Mouse (Mus musculus): ENCODE measurements around the gene 1700086D15Rik.

1700086D15Rik gene

DNA sequence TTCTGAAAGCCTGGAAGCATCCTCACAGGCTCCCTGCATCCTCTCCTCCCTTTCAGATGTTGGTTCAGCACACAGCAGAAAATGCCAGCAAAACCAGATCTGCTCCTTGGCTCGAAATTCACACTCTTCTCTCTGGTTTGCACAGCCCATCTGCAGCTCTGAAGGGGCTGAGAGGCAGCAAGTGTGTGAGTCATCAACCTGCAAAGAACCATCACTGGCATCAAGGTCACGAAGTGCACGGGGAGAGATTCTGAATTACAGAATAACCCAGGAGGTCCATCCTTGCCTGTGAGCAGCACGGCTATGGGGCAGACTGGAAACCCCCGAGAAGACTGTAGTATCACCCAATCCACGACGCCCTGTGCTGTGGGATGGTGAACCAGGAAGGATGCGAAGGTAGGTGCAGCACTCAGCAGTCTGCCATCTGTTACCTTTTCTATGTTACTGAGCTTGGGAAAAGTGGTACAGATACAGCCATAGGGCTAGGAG, 24.4 kb downstream of the 1700086D15Rik start:
- DNase-seq (ENCODE audit: low read depth, low spot score): no peak

DNA sequence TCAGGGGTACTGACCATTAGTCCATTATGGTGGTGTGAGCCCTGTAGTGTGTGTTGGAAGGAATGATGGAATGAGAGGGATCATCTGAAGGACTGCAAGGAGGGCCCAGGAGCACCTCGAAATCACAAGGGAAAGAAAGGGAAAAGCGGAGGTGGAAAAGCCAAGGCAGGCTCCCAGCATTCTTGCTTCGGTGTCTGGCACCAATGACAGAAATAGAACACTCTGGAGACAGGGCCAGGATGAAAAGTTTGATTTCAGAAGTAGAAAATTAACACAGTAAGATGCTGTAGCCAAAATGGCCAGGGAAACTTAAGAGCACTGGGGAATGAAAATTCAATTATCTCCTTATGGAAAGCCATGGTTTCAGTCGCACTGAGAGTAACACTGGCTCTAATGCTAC, 26.0 kb downstream of the 1700086D15Rik start:
- DNase-seq (ENCODE audit: low read depth, low spot score): no peak

DNA sequence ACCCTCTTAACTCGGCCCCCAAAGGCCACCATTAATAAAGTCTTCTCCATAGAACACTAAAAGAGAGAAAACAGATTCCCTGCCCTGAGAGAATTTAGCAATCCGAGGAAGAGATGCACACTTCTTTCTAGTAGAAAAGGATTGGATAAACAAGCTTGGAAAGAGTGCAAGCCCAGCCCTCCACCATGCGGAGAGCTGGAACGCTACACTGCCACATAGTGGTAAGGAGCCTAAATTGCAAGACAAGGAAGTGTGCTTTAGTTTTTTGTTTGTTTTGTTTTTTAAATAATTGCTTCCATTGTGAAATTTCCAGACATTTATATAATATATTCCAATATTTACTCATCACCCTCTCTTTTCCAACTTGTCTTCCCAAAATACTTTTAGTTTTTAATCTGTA, 30.6 kb downstream of the 1700086D15Rik start:
- DNase-seq (ENCODE audit: low read depth, low spot score): no peak

DNA sequence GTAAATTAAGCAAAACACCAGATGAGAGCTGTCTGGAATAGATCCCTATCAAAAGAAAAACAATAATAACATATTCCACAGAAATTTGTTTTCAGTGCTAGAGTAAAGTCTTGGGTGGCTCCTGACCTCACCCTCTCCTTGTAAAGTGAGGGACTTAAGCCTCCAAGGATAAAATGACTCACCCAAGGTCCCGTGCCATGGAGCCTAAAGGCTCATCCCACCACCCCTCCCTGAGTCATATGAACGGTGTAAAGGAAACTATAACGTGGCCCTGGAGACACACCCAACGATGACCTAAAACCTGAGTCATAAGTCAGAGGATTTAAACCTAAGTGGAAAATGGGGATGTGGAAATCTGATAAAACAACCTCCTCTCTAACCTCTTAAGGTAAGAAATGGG, 31.0 kb downstream of the 1700086D15Rik start:
- DNase-seq (ENCODE audit: low read depth, low spot score): no peak

DNA sequence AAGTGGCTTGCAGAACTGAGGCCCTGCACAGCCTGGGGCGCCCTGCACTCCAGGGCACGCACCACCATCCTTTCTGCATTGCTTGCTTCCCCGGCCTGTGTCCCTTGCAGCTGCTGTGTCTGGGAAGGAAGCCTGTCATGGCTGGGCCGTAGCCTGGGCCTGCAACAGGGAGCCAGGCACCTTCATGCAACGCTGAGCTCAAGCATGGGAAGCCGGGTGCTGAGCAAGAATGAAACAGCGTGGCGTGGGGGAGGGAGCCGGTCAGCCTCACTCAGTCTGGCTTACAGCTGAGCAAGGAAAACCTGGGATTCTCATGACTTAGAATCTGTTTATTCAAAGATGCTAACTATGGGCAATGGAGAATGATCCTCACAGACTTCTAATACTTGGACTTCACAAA, 33.1 kb downstream of the 1700086D15Rik start:
- no peak for DNase-seq (ENCODE audit: low read depth, low spot score)

DNA sequence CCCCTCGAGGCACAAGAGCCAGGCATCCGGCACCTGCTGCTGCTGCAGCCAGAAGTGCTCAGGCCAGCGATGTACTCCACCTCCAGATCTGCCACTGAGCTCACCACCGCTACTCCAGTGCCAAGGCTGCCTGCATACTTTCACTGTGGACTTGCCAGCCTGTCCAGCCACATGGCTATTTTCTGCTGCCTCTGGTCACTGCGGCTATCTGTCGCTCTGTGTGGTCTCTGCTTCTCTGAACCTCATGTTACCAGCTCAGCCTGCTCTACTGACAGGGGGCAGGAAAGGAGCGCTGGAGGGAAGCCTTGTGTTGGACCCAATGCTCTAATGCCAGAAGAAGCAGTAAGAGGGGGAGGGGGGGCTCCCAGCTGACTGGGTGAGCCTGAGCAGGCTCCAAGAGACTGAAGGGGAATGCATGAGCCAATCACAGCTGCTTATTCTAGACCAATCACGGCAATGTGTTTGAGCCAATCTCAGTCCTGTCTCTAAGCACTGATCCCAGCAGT, 34.7 kb downstream of the 1700086D15Rik start:
- peak; percentile 11 for DNase-seq (ENCODE audit: low read depth, low spot score)

DNA sequence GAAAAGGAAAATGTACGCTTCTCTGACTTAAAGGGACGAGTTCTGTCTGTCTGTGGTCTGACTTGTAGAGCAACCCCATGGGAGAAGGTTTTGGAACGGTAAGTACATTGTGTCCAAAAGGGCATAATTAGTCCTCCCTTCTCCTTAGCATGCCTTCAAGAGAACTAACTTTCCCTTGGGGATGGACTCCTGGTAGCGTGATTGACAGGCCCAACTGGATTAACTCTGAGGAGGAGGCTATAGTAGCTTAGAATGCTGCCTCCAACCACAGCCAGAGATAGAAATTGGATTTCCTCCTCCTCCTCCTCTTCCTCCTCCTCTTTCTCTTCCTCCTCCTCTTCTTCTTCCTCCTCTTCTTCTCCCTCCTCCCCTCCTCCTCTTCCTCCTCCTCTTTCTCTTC, 39.4 kb downstream of the 1700086D15Rik start:
- DNase-seq (ENCODE audit: low read depth, low spot score): no peak

DNA sequence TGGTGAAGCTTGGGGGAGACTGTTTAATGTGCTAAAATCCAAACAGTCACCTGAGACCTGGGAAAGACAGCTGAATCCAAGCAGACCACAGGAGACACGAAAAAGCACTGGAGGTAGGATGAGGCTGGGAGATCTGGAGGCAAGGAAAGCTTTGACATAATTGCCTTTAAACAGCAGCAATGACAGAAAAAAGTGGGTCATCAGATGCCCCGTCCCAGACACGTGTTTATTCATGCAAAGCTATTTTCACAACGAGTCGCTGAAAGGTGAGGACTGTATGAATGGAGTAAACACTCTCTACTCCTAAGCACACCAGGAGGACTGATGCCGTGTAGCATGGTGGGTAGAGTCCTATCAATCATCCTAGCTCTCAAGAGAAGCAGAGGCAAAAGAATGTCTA, 43.9 kb downstream of the 1700086D15Rik start:
- DNase-seq (ENCODE audit: low read depth, low spot score): no peak

DNA sequence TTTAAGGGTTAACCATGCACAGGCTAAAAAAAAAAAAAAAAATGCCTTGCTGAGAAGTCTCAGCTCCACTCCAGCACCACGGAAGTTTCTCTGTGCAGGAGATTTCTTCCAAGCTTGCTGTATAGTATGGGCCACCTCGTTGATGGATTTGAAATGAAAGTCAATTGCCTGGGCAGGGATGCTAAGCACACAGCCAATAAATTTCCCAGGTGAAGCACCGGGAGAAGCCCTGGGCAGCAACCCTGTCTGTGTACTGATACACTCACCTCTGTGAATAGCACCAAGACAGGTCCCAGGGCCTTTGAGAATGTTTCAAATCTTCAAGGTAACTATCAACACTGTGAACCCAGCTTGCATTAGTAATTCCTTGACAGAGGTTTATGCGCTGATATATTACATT, 47.6 kb downstream of the 1700086D15Rik start:
- DNase-seq (ENCODE audit: low read depth, low spot score): no peak

DNA sequence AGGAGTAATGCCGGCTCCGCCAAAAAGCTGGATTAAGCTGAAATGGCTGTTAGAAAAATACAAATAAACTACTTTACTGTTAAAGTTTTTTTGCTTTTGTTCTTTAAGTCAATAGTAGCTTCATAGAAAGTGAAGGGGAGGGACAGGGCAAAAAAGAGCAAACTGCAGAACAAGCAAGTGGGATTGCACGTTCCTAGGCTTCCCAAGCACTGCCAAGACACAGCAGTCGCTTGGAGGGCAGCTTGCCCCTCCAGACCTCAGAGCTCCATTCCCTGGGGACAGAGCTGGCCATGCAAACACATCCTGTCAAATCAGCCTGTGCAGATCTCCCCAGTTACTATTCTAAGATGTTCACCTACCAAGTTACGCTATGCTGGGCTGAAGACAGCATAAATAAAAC, 48.0 kb downstream of the 1700086D15Rik start:
- DNase-seq (ENCODE audit: low read depth, low spot score): no peak

DNA sequence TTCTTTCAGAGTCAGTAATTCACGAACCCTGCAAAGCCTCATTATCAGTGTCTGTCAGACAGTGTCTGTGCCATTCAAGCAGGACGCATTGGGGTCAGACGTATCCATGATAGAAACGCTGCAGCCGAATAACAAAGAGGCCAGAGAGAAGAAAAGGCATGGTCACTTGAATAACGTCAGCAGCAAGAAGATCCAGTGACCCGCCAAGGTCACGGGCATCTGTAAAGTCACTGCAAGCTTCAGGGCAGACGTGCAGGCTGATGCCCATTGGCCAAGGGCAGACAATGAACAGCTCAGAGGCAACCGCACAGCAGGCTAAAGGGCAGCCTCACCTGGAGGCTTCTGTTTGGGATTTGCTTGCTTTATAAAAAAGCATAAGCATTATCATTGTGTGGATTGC, 49.6 kb downstream of the 1700086D15Rik start:
- no peak for DNase-seq (ENCODE audit: low read depth, low spot score)

DNA sequence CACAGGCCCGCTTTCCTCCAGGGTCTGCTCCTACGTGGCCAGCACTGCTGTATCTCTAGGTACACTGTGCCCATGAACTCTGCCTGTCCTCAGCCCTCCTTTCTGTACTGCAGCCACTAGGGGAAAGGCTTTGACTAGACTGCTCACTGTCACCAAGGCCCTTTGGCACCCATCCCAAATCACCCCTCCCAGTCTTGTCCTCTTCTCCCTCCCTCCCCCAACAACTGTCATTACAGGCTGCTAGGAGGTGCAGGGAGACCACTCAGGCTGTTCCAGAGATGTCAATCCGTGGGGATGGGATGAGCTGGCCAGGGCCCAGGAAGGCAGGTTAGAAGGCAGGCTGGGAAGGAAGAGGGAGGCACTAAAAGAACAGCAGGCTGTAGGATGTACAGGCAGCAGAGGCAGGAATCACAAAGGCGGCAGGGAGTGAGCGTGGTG, 51.9 kb downstream of the 1700086D15Rik start:
- DNase-seq (ENCODE audit: low read depth, low spot score): no peak

DNA sequence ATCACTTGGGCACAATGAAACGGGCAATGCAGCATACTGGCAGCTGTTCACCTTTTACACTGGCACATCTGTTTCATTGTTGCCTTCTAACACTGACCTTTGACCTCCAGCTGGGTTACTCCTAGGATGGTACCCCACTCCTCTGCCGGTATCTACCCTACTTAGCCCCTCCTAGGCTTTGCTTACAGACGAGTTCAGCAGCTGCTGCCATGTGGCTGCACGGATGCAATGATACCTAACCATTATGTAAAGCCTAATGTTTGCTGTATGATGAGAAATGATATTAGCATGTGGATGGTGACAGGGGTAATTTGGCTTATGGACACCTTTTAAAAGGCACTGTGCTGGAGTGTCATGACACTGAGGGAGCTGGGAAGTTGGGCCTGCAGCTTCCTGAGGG, 52.5 kb downstream of the 1700086D15Rik start:
- no peak for DNase-seq (ENCODE audit: low read depth, low spot score)

DNA sequence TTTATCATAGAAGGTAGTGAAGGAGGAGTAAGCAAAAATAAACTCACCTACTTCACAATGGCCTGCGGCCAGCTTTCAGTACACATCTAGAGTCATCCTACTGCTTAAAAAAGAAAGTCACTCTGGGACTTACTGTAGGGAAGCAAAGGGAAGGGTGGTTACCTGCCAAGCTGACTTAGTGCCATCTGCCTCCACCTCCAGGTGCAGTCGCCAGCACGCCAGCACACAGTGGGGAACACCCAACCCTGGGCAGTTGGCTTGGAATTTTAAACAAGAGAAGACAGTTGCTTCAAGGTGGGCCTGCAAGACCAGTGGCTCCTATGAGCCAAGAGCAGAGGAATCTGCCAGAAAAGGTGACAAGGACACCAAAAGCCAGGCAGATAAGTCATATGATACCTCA, 55.6 kb downstream of the 1700086D15Rik start:
- DNase-seq (ENCODE audit: low read depth, low spot score): no peak
